Mouse (Mus musculus): ENCODE results near the gene Tdrd1. TPM values are rescaled to one million over a fixed set of nuclear protein-coding genes. Genes with fewer than 3 reads are reported as not detected.

Gene Tdrd1
- total RNA-seq, 2 experiments from 2014 or later, result 0.28 to 0.44 TPM

- DNase-seq (ENCODE audit: low spot score in 2 of 2), result no peak
These were observed 2.3 kb downstream of the Tdrd1 start for GRCm38 (mm10) chr19:56828305-56828704.

GRCm38 (mm10) chr19:56829267-56829666 is 3.3 kb downstream of the Tdrd1 start:
- DNase-seq (ENCODE audit: low spot score in 2 of 2), result no peak

GRCm38 (mm10) chr19:56830163-56830562 is 4.2 kb downstream of the Tdrd1 start:
- no peak for DNase-seq (ENCODE audit: low spot score in 2 of 2)

GRCm38 (mm10) chr19:56835340-56835739 is 9.3 kb downstream of the Tdrd1 start:
- DNase-seq (ENCODE audit: low spot score in 2 of 2), result no peak

GRCm38 (mm10) chr19:56838942-56839706 is 13.1 kb downstream of the Tdrd1 start:
- no peak for DNase-seq (ENCODE audit: low spot score in 2 of 2)

GRCm38 (mm10) chr19:56842974-56843373 is 17.0 kb downstream of the Tdrd1 start:
- DNase-seq (ENCODE audit: low spot score in 2 of 2), result no peak

- no peak for DNase-seq (ENCODE audit: low spot score in 2 of 2)
These were observed 26.6 kb downstream of the Tdrd1 start for GRCm38 (mm10) chr19:56852590-56852989.

- no peak for DNase-seq (ENCODE audit: low spot score in 2 of 2)
These were observed 30.4 kb downstream of the Tdrd1 start for GRCm38 (mm10) chr19:56856455-56856854.

GRCm38 (mm10) chr19:56867701-56868100 is 41.7 kb downstream of the Tdrd1 start:
- no peak for DNase-seq (ENCODE audit: low spot score in 2 of 2)

- DNase-seq (ENCODE audit: low spot score in 2 of 2), result peak; percentile 6 to 13
These were observed 48.0 kb downstream of the Tdrd1 start, which contains the start of gene Vwa2 for GRCm38 (mm10) chr19:56873816-56874600. Gene Vwa2, plus strand, starts transcription at chr19:56874249.

- DNase-seq (ENCODE audit: low spot score in 2 of 2), result no peak
These were observed 48.7 kb downstream of the Tdrd1 start for GRCm38 (mm10) chr19:56874601-56875315.

GRCm38 (mm10) chr19:56877364-56877763 is 51.4 kb downstream of the Tdrd1 start:
- no peak for DNase-seq (ENCODE audit: low spot score in 2 of 2)

GRCm38 (mm10) chr19:56887879-56888278 is 61.9 kb downstream of the Tdrd1 start:
- no peak for DNase-seq (ENCODE audit: low spot score in 2 of 2)

GRCm38 (mm10) chr19:56888654-56889053 is 62.6 kb downstream of the Tdrd1 start:
- DNase-seq (ENCODE audit: low spot score in 2 of 2), result no peak

- no peak for DNase-seq (ENCODE audit: low spot score in 2 of 2)
These were observed 65.4 kb downstream of the Tdrd1 start for GRCm38 (mm10) chr19:56891438-56891837.

- DNase-seq (ENCODE audit: low spot score in 2 of 2), result no peak
These were observed 66.6 kb downstream of the Tdrd1 start for GRCm38 (mm10) chr19:56892586-56892985.

- no peak for DNase-seq (ENCODE audit: low spot score in 2 of 2)
These were observed 67.3 kb downstream of the Tdrd1 start for GRCm38 (mm10) chr19:56893326-56893725.

GRCm38 (mm10) chr19:56897654-56898053 is 71.6 kb downstream of the Tdrd1 start:
- no peak for DNase-seq (ENCODE audit: low spot score in 2 of 2)

GRCm38 (mm10) chr19:56904095-56904494 is 78.1 kb downstream of the Tdrd1 start:
- no peak for DNase-seq (ENCODE audit: low spot score in 2 of 2)

- DNase-seq (ENCODE audit: low spot score in 2 of 2), result no peak
These were observed 79.4 kb downstream of the Tdrd1 start for GRCm38 (mm10) chr19:56905395-56905794.

- no peak for DNase-seq (ENCODE audit: low spot score in 2 of 2)
These were observed 81.8 kb downstream of the Tdrd1 start for GRCm38 (mm10) chr19:56907850-56908249.
